Mouse (Mus musculus) fat pad, adult 2 months (tissue): ENCODE results near the gene Pigl.
A peak's percentile ranks its signal among the peaks of the same experiment; 100 is the strongest.

Experiments used
- DNase-seq: peaks from one replicate; pipeline ENCODE4 v3.0.0-alpha.2; 2011; ENCODE audit warnings: low read depth, low spot score; ENCODE audit errors: extremely low read depth

Gene Pigl

GRCm38 (mm10) chr11:62511444-62512202 lies 53.4 kb downstream of the Pigl start:
- DNase-seq, result no peak

- no peak for DNase-seq
These were observed 54.3 kb downstream of the Pigl start for GRCm38 (mm10) chr11:62512529-62513080.

DNA sequence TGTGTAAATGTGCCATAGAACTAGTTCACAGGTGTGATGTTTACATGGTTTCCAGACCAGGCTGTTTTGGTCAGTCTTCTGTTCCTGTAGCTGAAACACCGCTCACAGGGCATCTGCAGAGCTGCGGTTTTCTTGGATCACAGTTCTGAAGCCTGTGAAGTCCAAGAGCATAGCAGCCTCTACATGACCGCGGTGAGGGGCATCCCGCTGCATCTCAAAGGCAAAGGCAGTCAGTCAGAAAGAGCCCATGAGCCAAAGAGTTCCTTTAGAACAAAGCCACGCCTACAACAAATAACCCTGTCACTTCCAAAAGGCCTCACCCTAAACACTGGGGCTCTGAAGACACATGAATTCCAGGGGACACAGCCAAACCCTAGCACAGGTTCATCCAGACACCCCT lies 55.1 kb downstream of the Pigl start:
- DNase-seq, result no peak

DNA sequence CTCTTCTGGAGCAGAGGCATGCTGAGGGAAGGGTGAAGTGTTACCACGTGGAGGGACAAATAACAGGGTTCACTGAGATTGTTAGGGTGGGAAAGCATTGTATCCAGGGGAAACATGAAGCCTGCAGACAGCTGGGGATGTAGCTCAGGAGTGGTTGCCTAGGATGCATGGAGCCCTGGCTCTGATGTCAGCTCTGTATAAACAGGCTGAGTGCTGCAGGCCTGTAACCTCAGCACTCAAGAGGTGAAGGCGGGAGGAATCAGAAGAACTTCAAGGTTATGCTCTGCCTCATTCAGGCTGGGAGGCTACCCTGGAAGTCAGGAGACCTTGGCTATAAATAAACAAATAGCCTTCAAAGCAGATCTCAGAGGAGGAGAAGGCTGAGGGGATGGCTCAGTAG lies 60.7 kb downstream of the Pigl start:
- DNase-seq, result no peak

DNA sequence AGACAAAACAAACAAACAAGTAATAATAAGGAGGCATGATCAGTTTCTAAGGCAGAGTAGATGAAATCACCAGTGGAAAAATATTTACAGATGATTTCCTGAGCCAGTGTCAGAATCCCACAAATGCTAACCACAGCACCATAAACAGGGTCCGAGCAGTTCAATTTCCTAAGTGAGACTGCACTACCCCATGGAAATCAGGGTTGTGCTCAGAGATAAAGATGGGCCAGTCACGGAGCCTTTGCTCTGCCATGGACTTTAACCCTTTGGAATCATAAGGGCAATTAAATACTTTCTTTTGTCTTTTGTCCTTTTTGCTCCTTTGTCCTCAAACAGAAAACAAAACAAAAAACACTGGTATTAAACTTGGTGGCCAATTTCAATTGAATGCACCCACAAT lies 64.0 kb downstream of the Pigl start:
- DNase-seq, result no peak

DNA sequence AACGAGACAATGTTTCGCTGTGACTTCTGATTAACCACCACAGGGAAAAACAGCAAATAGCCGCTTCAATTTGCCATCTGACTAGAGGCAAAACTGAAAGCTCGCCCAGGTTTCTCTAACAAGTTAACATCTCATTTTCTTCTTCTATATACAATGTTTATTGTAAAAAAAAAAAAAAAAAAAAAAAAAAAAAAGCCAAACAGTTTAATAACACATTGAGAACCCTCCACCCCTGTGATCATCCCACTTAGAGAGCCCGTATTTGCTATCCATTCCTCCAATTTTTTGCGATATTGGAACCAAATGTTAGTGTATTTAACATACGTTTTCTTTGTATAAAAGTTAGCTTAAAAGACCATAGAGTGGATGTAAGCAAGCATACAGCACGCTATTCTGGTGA lies 78.8 kb downstream of the Pigl start:
- DNase-seq, result no peak

DNA sequence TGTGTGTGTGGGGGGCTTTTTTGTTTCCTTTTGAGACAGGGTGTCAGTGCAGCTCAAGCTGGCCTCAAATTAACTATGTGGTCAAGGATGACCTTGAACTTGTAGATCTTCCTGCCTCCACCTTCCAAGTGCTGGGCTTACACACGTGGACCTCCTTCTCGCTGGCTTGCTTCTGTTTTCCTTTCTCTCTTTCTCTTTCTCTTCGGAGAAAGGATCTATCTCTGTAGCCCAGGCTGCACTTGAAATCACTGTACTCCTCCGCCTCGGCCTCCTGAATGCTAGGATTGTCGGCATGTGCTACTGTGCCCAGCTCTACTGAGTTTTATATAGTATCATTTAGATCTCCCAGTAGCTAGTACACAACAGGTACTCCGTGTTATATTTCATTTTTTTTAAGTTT lies 79.3 kb downstream of the Pigl start:
- no peak for DNase-seq

GRCm38 (mm10) chr11:62538321-62539088 lies 80.2 kb downstream of the Pigl start:
- DNase-seq, result no peak

DNA sequence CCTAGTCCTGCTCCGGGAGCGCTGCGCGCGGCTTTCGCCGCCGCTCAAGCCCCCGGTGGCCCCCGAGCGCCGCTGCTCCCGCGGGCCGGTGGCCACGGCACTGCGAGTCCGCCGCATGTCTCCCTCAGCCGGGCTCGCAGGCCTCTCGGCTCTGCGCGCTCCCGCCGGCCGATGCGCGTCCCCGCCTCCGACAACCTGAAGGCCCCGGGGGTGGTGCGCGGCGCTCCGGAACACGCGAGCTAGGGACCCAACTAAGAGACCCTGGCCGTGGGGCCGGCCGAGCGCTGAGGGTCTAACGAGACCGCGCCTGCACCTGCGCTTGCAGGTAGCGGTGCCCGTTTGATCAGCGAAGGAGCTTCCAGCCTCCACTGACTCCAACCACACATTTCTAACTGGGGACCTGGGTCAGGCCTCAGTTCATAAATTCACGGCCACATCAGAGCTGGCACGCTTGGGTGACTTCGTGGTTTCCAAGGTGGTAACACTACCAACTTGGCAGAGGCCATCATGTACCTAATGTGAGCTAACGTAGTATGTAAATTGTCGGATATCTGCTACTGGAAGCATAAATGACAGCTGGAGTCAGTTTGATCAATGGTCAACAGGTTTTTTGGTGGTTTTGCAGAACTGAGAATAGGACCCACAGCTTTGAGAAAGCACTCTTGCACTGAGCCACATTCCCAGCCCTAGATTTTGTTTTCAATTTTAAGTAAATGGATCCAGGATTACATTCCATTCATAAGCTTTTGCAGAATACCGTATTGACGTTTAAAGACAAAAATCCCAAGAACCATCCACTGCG lies 81.0 kb downstream of the Pigl start, which contains the start of gene Cenpv:
Cenpv (minus strand) TSS at position 173 of the 802 bp plus-strand sequence.
- DNase-seq, result no peak

DNA sequence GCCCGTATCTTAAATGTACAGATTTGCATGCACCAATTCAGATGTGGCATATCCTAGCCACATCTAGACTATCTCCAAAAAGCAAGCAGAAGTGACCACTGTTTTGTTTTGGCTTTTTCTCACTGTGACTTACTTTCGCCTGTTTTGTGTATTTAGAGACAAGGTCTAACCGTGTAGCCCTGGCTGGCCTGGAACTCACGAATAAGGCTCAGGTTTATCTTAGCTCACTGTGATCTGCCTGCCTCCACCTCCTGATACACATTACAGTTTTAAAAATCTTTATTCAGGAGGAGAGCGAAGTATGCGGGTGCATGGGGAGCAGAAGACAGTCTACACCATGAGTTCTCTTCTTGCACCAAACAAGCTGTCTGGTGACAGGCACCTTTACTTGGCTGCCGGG lies 81.9 kb downstream of the Pigl start:
- no peak for DNase-seq

DNA sequence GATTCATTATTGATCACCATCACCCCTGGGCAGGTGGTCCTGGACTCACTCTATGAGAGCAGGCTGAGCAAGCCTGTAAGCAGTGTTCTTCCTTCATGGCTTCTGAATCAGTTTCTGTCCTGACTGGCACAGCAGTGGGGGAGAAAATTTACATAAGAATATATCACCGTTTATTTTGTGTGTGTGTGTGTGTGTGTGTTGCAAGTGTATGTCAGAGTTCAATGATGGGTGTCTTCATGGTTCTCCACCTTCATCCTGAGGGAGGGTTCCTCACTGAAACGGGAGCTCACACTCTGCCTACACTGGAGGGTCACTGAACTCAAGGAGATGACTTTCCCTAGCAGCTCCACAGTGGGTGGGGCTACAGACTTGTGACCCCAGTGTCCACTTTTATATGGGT lies 82.7 kb downstream of the Pigl start:
- no peak for DNase-seq

DNA sequence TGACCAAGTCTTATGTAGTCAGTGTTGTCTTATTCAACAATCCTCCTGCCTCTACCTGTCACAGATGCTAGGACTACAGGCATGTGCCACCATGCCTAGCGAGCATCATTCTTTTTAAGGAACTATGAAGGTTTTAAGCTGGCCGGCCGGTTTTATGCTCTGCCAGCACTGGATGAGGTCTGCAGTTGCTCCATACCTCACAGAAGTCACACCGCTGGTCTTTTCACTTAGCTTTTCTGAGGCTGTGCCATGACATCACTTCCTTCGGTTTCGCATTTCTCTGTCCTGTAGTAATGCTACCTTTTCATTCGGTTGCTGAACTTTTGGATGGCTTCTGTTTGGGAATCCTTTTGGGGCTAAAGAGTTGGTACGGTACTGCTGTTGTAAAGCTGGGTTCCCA lies 83.3 kb downstream of the Pigl start:
- no peak for DNase-seq

DNA sequence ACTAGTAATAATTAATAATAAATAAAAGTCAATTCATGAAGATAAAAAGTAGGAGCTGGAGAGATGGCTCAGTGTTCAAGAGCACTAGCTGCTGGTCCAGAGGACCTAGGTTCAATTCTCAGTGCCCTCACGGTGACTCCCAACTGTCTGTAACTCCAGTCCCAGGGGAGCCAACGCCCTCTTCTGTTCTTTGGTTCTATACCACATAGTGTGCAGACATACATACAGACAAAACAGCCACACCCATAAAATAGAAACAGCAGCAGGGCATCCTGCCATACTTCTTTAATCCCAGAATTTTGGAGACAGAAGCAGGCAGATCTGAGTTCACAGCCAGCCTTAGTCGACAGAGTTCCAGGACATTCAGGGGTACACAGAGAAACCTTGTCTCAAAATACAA lies 85.7 kb downstream of the Pigl start:
- no peak for DNase-seq

DNA sequence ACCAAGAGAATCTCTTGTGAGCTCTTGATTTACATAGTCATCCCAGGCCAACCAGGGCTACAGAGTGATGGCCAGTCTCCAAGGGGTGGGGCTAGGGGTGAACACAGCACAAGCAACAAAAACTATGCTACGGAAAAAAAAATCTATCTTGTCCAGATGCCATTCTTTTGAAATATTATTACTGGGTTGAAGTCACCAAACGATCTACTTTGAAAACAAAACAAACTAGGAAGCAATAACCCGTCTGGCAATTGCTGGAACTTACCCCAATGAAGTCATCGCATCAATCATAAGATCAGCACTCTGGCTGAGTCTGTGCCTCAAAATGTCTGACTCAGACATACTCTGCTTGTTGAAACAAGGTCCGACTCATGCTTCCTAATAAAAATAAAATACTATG lies 91.5 kb downstream of the Pigl start:
- DNase-seq, result peak; percentile 72

- DNase-seq, result no peak
These were observed 92.0 kb downstream of the Pigl start for GRCm38 (mm10) chr11:62550227-62550685.

GRCm38 (mm10) chr11:62550727-62551225 lies 92.5 kb downstream of the Pigl start, which contains the start of gene Ubb:
Gene Ubb, plus strand, starts transcription at chr11:62551171.
- DNase-seq, result peak; percentile 88

DNA sequence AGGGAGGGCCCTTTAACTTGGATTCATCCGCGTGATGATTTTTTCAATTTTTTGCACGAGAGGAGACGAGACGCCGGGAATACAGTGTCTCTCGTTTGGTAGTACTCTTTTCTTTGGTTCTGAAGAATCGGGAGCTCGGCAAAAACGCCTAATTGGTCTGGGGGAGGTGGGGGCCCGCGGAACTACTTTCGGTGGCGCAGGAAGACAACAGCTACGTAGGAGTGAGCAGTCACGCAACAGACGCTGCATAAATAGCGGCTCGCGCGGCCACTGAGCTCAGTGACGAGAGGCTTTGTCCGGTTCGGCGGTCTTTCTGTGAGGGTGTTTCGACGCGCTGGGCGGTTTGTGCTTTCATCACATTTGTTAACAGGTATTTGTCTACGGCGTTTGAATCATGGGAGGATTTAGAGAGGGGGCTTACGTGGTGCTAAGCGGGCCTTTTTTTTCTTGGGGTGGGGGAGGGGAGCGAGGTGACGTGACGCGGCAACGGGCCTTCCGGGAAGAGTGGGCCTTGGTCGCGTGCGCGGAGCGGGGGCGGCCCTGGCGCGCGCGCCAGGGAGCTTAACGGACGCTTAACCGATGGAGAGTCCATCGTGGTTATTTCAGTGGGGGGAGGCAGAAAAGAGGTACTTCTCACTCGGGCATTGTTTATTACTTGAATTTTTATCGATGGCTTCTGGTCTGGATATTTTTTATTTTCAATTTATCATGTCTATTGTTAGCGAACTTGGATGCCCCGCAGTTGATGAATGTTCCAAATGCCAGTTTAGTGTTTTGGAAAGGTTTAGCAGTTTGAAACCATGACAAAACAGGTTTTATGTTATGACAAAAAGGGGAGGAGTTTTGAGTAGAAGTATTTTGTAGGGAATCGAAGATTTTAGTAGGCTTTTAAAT lies 93.2 kb downstream of the Pigl start:
- no peak for DNase-seq

DNA sequence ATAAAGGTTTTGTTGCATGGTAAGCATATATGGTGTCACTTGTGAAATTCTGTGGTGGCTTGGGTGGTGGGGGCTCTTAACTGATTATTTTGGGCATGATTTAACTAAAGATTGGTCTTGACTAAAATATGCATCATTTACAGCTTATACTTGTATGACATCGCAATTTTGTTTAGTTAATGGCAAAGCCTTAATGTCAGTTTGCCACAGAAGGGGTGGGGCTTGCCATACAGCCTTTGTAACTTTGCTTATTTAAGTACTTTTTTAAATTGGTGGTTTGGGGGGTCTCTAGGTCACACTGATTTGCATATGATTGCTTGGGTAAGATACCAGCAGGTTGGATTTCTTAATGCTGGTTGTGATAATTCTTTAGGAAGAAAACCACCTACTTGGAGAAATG lies 94.9 kb downstream of the Pigl start:
- DNase-seq, result no peak

GRCm38 (mm10) chr11:62553633-62554032 lies 95.4 kb downstream of the Pigl start:
- DNase-seq, result no peak
